Mouse (Mus musculus) megakaryocyte-erythroid progenitor cell, adult 5 weeks (primary cell): Measurements from ENCODE around the gene Nlrx1. TPM values are rescaled to one million over a fixed set of nuclear protein-coding genes. Genes with fewer than 3 reads are reported as not detected.

ENCODE experiments used
- polyA plus RNA-seq: library from polyadenylated mRNA; stranded (reverse); fragments of >175 nt; gene quantifications from 2 replicates; pipeline ENCODE4 v1.2.3, GENCODE M21; 2012

The Nlrx1 gene
- polyA plus RNA-seq: 12.4 and 18.2 TPM in 2 replicates

DNA sequence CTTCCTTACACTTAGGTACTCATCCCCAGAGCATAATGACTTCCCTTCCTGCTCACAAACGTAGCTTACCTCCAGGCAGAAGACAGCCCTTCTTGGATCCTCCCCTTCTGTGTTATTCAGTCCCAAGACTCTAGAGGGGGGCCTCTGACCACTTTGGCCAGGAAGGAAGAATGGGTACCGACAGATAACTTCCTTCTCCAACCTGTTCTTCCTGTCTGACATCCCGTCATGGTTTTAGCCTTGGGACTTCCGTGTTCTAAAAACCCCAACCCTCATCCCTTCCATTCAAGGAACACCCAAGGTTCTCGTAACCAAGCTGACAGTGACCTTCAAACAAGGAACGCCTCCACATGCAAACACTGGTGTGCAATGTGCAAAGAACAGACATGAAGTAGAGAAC lies at the start of gene Nlrx1:
TSS of gene Nlrx1 (minus strand) at position 168 of the 400 bp plus-strand sequence.

DNA sequence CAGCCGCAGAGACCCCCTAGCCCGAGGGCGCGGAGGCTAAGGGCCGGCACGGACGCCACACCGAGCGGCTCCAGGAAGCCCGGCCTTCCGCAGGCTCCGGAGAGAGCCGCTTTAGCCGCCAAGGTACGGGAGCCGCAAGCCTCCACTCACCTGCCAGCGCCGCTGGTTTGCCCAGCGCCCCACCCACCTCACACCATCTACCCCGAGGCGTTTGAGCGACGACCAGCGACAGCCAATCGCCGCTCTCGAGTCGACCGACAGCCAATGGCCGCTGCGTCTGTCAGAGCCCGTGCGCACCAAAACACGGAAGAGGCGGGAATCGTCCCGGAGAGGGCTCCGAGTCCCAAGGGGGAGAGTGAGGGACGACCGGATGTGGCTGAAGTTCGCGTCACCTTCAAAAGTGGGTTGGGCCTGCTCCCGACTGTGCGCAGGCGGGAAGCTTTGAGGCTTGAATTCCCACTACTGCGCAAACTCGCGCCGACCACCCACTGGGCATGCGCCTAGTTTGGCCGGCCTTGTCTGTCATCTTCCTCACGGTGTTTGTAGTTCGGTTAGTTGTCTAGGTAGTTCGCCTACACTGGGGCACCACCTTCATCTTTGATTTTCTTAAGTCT lies 37.2 kb upstream of the Nlrx1 start, which contains the start of gene Hinfp:
TSS of gene Hinfp (minus strand) at position 206 of the 614 bp plus-strand sequence.

DNA sequence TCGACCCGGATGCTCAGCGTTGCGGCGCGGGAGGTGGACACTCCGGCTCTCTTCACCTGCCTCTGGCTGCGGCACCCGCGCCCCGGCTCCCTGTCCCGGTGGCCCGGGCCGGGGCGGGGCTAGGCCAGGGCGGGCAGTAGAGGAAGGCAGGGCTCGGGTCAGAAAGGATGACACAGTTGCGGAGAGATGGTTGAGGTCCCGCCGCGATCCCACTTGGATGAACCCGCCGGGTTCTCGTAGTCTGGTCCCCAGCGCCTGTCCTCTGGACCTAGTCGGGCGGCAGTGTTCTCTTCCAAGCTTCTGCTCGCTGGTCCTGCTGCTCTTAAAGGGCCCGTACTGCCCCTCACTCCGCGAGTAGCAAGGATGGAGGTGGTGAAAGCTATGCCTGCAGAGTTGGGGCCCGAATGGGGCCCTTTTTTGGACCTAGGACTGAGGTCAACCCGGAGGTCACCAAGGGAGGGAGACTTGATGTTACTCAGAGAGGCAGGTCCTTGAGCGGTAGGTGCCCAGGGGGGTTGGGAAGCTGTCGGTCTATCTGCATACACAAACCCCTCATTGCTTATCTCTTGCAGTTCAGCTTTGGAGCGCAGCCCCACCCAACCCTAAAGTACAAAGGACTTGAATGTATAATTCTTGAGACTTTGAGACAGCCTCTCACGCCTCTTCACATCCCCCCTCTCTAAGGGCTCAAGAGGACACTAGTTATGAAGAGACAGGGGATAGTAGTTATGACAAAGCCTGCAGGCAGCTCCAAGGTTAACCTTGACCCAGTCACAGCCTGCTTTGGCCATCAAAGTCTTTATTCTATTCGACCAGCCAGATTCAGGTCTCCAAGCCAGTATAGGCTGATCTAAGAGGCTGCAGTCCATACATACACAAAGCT lies 19.9 kb upstream of the Nlrx1 start, which contains the start of gene Abcg4:
TSS of gene Abcg4 (minus strand) at position 540 of the 883 bp plus-strand sequence.

GRCm38 (mm10) chr9:44251314-44251713 lies 17.1 kb downstream of the Nlrx1 start, which contains the start of gene Pdzd3:
Gene Pdzd3 (minus strand): TSS chr9:44251471.

DNA sequence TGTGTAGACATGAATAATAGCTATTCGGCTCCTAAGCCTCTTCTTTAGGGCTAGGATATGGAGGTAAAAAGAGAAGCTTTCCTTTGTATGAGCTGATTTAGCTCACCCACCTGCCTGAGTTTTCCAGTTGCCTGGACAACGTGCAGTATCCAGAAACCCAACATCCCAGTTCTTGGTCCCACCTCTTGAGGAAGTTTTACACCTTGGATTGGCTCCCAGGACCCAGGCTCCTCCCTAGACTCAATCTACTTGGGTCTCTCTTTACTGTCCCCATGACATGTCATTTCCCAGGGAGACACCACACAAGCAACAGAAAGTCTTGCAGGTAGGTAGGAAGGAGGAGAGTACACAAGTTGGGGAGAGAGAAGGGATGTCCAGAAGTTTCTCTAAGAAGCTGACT lies 28.0 kb downstream of the Nlrx1 start, which contains the start of gene Ccdc153:
TSS of gene Ccdc153 (plus strand) at position 278 of the 400 bp plus-strand sequence.

GRCm38 (mm10) chr9:44233802-44234478 lies 34.5 kb downstream of the Nlrx1 start, which contains the start of gene Cbl:
Gene Cbl (minus strand): TSS chr9:44234049.

Other genes starting within 250 kb of the Nlrx1 start
- 5.2 and 6.1 TPM in 2 replicates for gene Thy1, start 225.2 kb downstream of the Nlrx1 start, polyA plus RNA-seq
- 7.3 and 8.2 TPM in 2 replicates for gene Usp2, start 201.6 kb downstream of the Nlrx1 start, polyA plus RNA-seq
- gene Mfrp, start 166.9 kb downstream of the Nlrx1 start, polyA plus RNA-seq: 0.15 and 0.47 TPM in 2 replicates
- gene C1qtnf5, start 161.4 kb downstream of the Nlrx1 start, polyA plus RNA-seq: 0.28 and 0.50 TPM in 2 replicates
- gene Gm49380, start 155.1 kb downstream of the Nlrx1 start, polyA plus RNA-seq: not detected in 2 replicates
- 44.3 and 47.3 TPM in 2 replicates for gene Rnf26, start 155.1 kb downstream of the Nlrx1 start, polyA plus RNA-seq
- 0.49 and 0.73 TPM in 2 replicates for gene Mcam, start 134.1 kb downstream of the Nlrx1 start, polyA plus RNA-seq
- gene Cbl, start 34.5 kb downstream of the Nlrx1 start, polyA plus RNA-seq: 17.2 and 20.8 TPM in 2 replicates
- not detected in 2 replicates for gene Ccdc153, start 27.9 kb downstream of the Nlrx1 start, polyA plus RNA-seq
- gene Pdzd3, start 17.1 kb downstream of the Nlrx1 start, polyA plus RNA-seq: 0.13 and 0.44 TPM in 2 replicates
- gene Abcg4, start 20.0 kb upstream of the Nlrx1 start, polyA plus RNA-seq: 12.4 and 16.0 TPM in 2 replicates
- gene Hinfp, start 37.1 kb upstream of the Nlrx1 start, polyA plus RNA-seq: 5.1 and 7.4 TPM in 2 replicates
- gene C2cd2l, start 51.7 kb upstream of the Nlrx1 start, polyA plus RNA-seq: 64.6 and 72.7 TPM in 2 replicates
- gene Dpagt1, start 57.4 kb upstream of the Nlrx1 start, polyA plus RNA-seq: 10.2 and 12.1 TPM in 2 replicates
- 701 and 895 TPM in 2 replicates for gene H2afx, start 66.1 kb upstream of the Nlrx1 start, polyA plus RNA-seq
- gene Hmbs, start 75.6 kb upstream of the Nlrx1 start, polyA plus RNA-seq: 70.8 and 79.3 TPM in 2 replicates
- 14.2 and 16.1 TPM in 2 replicates for gene Vps11, start 93.1 kb upstream of the Nlrx1 start, polyA plus RNA-seq
- 72.8 and 74.0 TPM in 2 replicates for gene Hyou1, start 110.9 kb upstream of the Nlrx1 start, polyA plus RNA-seq
- 19.2 and 19.6 TPM in 2 replicates for gene Slc37a4, start 128.3 kb upstream of the Nlrx1 start, polyA plus RNA-seq
- gene Rps25, start 138.5 kb upstream of the Nlrx1 start, polyA plus RNA-seq: 281 and 286 TPM in 2 replicates
- gene Trappc4, start 139.0 kb upstream of the Nlrx1 start, polyA plus RNA-seq: 10.1 and 11.5 TPM in 2 replicates
- 17.1 and 21.6 TPM in 2 replicates for gene Ccdc84, start 150.0 kb upstream of the Nlrx1 start, polyA plus RNA-seq
- not detected in 2 replicates for gene Foxr1, start 172.5 kb upstream of the Nlrx1 start, polyA plus RNA-seq
- gene Upk2, start 186.4 kb upstream of the Nlrx1 start, polyA plus RNA-seq: not detected in 2 replicates
- gene Bcl9l, start 214.2 kb upstream of the Nlrx1 start, polyA plus RNA-seq: 59.4 and 73.6 TPM in 2 replicates